Mouse (Mus musculus): Measurements from ENCODE around the gene Crtc1. TPM values are rescaled to one million over a fixed set of nuclear protein-coding genes. Genes with fewer than 3 reads are reported as not detected.

The Crtc1 gene
- total and polyA plus RNA-seq, 3 experiments = 3.3 to 18.0 TPM; not detected in 1

DNA sequence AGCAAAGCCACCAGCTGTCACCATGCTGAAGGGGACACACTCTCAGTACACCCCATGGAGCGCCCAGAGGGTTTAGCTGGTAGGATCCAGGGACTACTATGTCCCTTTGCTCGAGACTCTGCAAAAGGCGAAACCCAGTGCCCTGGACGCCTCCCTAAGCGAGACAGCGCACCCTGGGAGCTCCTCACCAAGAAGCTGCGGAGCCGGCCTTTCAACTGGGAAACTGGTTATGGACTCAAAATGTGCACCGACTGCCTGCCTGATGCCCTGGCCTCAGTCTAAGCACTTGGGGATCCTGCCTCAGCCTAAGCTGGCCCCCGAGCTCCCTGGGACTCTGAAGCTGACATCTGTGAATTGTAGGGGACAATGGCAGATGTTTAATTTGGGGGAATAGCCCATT lies 30.4 kb downstream of the Crtc1 start:
- H3K36me3 ChIP-seq (ENCODE audit: control insufficient read depth in 1 of 2, insufficient read depth in 2 of 2, low read length in 2 of 2) = no peaks in the 10 kb centered on the region; a peak in 1 of 4 replicates
- H3K4me3 ChIP-seq (ENCODE audit: control insufficient read depth in 1 of 2, insufficient read depth in 1 of 2, low read depth in 2 of 2, low read length in 2 of 2) = no peak overlapping the region
- H3K79me2 ChIP-seq (ENCODE audit: control insufficient read depth, insufficient read depth, low read length, poor library complexity) = no peaks in the 10 kb centered on the region
- no peaks in the 10 kb centered on the region for H3K4me1 ChIP-seq (ENCODE audit: control insufficient read depth in 1 of 2, insufficient read depth in 2 of 2, low read length in 2 of 2)
- no peak overlapping the region for H3K9ac ChIP-seq (ENCODE audit: control insufficient read depth, low read depth, low read length, poor library complexity, severe bottlenecking)
- no peak overlapping the region for H3K27ac ChIP-seq (ENCODE audit: control insufficient read depth, low read depth, low read length)
- no peaks in the 10 kb centered on the region for H3K9me3 ChIP-seq (replicated peaks; ENCODE audit: insufficient read depth, low read length)
- no peak for DNase-seq (ENCODE audit: low read depth, low spot score)
- TF ChIP-seq MAFK (IDR thresholded peaks at IDR 0.05; ENCODE audit: borderline replicate concordance, low read depth, low read length) = no peak
- TF ChIP-seq HCFC1 (IDR thresholded peaks at IDR 0.05; ENCODE audit: low read depth, low read length) = no peak
- TF ChIP-seq POLR2A (IDR thresholded peaks at IDR 0.05; ENCODE audit: control insufficient read depth in 1 of 2, insufficient read depth in 1 of 2, low read depth in 1 of 2, low read length in 2 of 2, poor library complexity in 1 of 2) = no peak
- TF ChIP-seq CTCF (IDR thresholded peaks at IDR 0.05 in 2 of 3, conservative IDR thresholded peaks at IDR 0.05 in 1 of 3; ENCODE audit: control insufficient read depth in 1 of 3, insufficient read depth in 1 of 3, low read depth in 2 of 3, low read length in 3 of 3, poor library complexity in 1 of 3, severe bottlenecking in 1 of 3) = no peak
- TF ChIP-seq POLR2AphosphoS5 (IDR thresholded peaks at IDR 0.05; ENCODE audit: borderline replicate concordance, low read depth, low read length) = no peak
- TF ChIP-seq ZNF384 (IDR thresholded peaks at IDR 0.05; ENCODE audit: low read depth, low read length) = no peak
- no peak for TF ChIP-seq NELFE (IDR thresholded peaks at IDR 0.05; ENCODE audit: low read depth, low read length)
- no peak for TF ChIP-seq MYC (IDR thresholded peaks at IDR 0.05; ENCODE audit: low read depth, low read length)
- no peak for TF ChIP-seq RCOR1 (IDR thresholded peaks at IDR 0.05; ENCODE audit: low read depth, low read length)
- TF ChIP-seq JUND (IDR thresholded peaks at IDR 0.05; ENCODE audit: low read depth, low read length) = no peak
- TF ChIP-seq MAX (IDR thresholded peaks at IDR 0.05; ENCODE audit: low read length) = no peak
- no peaks in the 10 kb centered on the region for H3K27me3 ChIP-seq (ENCODE audit: control insufficient read depth in 1 of 2, insufficient read depth in 2 of 2, low read length in 2 of 2)

DNA sequence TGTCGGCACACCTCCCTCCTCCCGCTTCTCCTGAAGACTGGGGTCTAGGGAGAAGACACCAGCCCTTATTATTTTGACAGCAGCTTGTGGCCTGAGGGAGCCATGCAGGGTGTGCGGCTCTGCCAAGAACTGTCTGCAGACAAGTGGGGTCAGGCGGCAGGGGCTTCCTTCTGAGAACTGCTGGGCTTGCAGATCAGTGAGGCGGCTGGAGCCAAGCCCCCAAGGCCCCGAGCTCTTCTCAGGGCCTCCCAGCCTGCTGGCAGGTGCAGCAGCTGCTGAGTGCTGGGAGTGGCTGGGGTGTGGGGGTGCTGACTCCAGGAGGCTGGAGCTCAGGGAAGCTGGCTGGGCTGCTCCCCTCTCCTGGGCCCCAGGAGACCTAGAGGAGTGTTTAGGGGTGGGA lies 31.1 kb downstream of the Crtc1 start:
- Histone ChIP-seq H3K79me2 (ENCODE audit: control insufficient read depth, insufficient read depth, low read length, poor library complexity) (no peaks in the 10 kb centered on the region), H3K9ac (ENCODE audit: control insufficient read depth, low read depth, low read length, poor library complexity, severe bottlenecking) (no peak overlapping the region), H3K27ac (ENCODE audit: control insufficient read depth, low read depth, low read length) (no peak overlapping the region), H3K27me3 (ENCODE audit: control insufficient read depth in 1 of 2, insufficient read depth in 2 of 2, low read length in 2 of 2) (no peaks in the 10 kb centered on the region), H3K4me1 (ENCODE audit: control insufficient read depth in 1 of 2, insufficient read depth in 2 of 2, low read length in 2 of 2) (no peaks in the 10 kb centered on the region), H3K36me3 (ENCODE audit: control insufficient read depth in 1 of 2, insufficient read depth in 2 of 2, low read length in 2 of 2) (no peaks in the 10 kb centered on the region; a peak in 1 of 4 replicates), H3K9me3 (replicated peaks; ENCODE audit: insufficient read depth, low read length) (no peaks in the 10 kb centered on the region), H3K4me3 (ENCODE audit: control insufficient read depth in 1 of 2, insufficient read depth in 1 of 2, low read depth in 2 of 2, low read length in 2 of 2) (no peak overlapping the region)
- no peak for DNase-seq (ENCODE audit: low read depth, low spot score)
- TF ChIP-seq CTCF (IDR thresholded peaks at IDR 0.05 in 2 of 3, conservative IDR thresholded peaks at IDR 0.05 in 1 of 3; ENCODE audit: control insufficient read depth in 1 of 3, insufficient read depth in 1 of 3, low read depth in 2 of 3, low read length in 3 of 3, poor library complexity in 1 of 3, severe bottlenecking in 1 of 3) (no peak), ZNF384 (IDR thresholded peaks at IDR 0.05; ENCODE audit: low read depth, low read length) (no peak), UBTF (IDR thresholded peaks at IDR 0.05; ENCODE audit: borderline replicate concordance, insufficient read depth, low read depth, low read length) (no peak), NELFE (IDR thresholded peaks at IDR 0.05; ENCODE audit: low read depth, low read length) (no peak), POLR2AphosphoS5 (IDR thresholded peaks at IDR 0.05; ENCODE audit: borderline replicate concordance, low read depth, low read length) (no peak), GABPA (IDR thresholded peaks at IDR 0.05; ENCODE audit: low read depth, low read length) (no peak), NRF1 (IDR thresholded peaks at IDR 0.05; ENCODE audit: insufficient read depth, low read depth, low read length, poor library complexity, severe bottlenecking) (no peak), JUND (IDR thresholded peaks at IDR 0.05; ENCODE audit: low read depth, low read length) (no peak), MXI1 (IDR thresholded peaks at IDR 0.05; ENCODE audit: low read depth, low read length) (no peak), ETS1 (IDR thresholded peaks at IDR 0.05; ENCODE audit: low read depth, low read length) (no peak), GATA1 (IDR thresholded peaks at IDR 0.05; ENCODE audit: low read depth, low read length) (no peak), RAD21 (IDR thresholded peaks at IDR 0.05; ENCODE audit: low read depth, low read length) (no peak)
